Mouse (Mus musculus): ENCODE measurements around the gene Bend7.

Bend7 gene

DNA sequence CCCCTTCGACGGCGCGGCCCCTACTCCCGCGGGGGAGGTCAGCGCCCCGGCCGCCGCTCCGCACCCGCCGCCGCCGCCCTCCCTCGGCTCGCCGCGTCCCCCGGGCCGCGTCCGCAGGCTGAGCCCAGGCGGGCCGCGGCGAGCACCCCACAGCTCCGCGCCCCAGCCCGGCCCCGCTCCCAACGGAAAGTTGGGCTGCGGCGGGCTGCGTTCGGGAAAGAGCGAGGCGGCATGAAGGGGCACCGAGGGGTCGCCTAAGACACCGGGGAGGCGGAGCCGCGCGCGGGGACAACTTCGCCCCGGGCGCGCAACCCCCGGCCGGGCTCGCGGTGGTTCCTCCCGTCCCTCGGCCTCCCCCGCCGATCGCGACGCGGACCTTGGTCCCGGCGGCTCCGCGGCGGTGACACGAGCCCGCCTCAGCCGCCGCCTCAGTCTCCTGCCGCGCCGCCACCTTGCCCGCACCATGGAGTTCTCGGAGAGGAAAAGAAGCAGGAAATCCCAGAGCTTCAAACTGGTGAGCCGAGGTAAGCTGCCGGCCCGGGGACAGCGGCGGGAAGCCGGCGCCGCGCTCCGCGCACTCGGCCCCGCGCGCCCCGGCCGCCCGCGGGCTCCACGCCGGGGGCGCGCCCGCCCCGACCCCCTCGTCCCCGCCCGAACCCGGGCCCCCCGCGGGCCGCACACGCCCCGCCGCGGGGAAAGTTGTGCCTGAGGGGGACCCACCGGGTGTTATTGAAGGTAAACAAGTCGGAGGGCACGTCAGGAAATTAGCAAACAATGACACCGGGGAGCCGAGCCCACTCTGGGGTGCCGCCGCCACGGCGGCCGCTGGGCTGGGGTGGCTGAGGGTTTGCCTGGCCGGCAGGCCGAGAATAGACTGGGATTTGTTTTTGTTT is at the start of gene Bend7:
Bend7 (plus strand) TSS at position 63 of the 893 bp plus-strand sequence.
- DNase-seq (ENCODE audit: extremely low read depth, low read depth, low spot score), result no peak

- DNase-seq (ENCODE audit: extremely low read depth, low read depth, low spot score), result no peak
Measured at GRCm38 (mm10) chr2:4668626-4669025, 49.0 kb upstream of the Bend7 start.

- no peak for DNase-seq (ENCODE audit: extremely low read depth, low read depth, low spot score)
Measured at GRCm38 (mm10) chr2:4669701-4670100, 47.9 kb upstream of the Bend7 start.

DNA sequence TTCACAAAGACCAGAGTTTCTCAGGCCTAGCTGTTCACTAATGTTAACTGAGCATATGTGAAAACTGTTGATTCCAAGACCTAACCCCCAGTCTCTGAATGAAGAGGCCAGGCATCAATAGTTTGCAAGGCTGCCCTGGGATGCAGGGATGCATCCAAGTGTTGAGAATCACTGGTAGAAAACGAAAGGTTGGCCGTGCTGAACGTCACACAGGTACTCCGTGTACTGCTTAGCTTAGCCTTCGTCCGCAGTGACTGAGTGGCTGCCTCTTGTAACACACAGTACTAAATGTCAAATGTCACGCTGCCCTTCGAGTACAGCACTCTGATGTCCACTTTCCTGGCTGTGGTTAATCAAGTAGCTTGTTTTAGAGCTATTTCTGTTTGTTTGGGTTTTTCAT is 46.0 kb upstream of the Bend7 start:
- no peak for DNase-seq (ENCODE audit: extremely low read depth, low read depth, low spot score)

- DNase-seq (ENCODE audit: extremely low read depth, low read depth, low spot score), result no peak
Measured at GRCm38 (mm10) chr2:4679886-4680285, 37.7 kb upstream of the Bend7 start.

GRCm38 (mm10) chr2:4711262-4711661 is 6.4 kb upstream of the Bend7 start:
- DNase-seq (ENCODE audit: extremely low read depth, low read depth, low spot score), result no peak

- no peak for DNase-seq (ENCODE audit: extremely low read depth, low read depth, low spot score)
Measured at GRCm38 (mm10) chr2:4717081-4717768, 406 bp upstream of the Bend7 start.

- no peak for DNase-seq (ENCODE audit: extremely low read depth, low read depth, low spot score)
Measured at GRCm38 (mm10) chr2:4723088-4723487, 5.5 kb downstream of the Bend7 start.

DNA sequence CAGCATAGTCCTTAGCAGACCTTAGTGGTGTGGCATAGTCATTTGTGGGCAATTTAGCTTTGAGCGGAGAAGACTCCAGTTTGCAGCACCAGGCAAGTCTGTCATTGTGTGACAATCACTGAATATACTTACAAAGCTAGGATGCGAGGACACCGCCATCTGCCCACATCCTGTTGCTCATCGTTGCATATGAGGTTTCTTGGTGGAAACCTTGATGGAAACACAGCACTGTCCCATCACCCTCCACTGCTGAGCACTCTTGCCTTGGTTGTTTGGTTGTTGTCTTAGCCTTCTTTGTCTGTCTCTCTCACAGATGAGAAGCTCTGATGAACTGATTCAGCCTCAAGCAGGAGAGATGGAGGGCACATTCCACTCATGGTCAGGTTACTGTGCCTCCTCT is 12.5 kb downstream of the Bend7 start:
- no peak for DNase-seq (ENCODE audit: extremely low read depth, low read depth, low spot score)

DNA sequence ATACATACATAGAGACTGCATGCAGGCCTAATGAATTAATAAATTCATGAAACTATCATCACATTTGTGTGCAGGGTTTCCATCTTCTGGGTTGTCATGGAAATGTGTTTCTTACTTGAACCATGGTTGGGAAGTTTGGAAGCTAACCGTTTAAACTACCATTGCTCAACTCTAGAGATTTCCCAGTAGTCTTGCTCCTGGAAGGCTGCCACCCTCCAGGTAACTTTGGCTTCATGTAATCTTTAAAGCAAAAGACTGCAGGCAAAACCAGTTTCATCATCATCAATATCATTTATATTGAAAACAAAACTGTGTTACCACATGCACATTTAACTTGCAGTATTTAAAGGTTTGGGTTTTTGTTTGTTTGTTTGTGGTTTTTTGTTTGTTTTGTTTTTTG is 16.3 kb downstream of the Bend7 start:
- peak; percentile 50 for DNase-seq (ENCODE audit: extremely low read depth, low read depth, low spot score)

GRCm38 (mm10) chr2:4736095-4736797 is 18.6 kb downstream of the Bend7 start:
- DNase-seq (ENCODE audit: extremely low read depth, low read depth, low spot score), result no peak

GRCm38 (mm10) chr2:4736798-4737155 is 19.1 kb downstream of the Bend7 start:
- peak; percentile 40 for DNase-seq (ENCODE audit: extremely low read depth, low read depth, low spot score)

- no peak for DNase-seq (ENCODE audit: extremely low read depth, low read depth, low spot score)
Measured at GRCm38 (mm10) chr2:4751918-4752317, 34.3 kb downstream of the Bend7 start.

GRCm38 (mm10) chr2:4755716-4756115 is 38.1 kb downstream of the Bend7 start:
- DNase-seq (ENCODE audit: extremely low read depth, low read depth, low spot score), result no peak

DNA sequence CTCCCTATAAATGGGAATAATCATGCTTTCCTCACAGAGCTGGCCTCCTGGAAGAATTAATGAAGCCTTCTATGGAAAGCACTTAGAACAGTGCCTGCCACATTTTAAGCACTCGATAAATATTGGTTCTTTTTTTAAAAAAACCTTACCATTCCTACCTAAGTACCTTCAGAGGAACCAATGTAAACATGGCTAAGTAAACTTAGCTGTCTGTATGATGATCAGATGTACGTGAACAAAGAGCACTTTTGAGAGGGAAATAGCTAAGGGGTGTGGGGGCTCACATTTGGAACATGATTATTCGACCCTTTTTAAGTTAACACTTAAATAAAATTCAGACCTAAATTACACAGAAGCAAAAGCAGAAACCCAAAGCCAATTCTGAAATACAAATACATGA is 39.6 kb downstream of the Bend7 start:
- no peak for DNase-seq (ENCODE audit: extremely low read depth, low read depth, low spot score)

GRCm38 (mm10) chr2:4760741-4761140 is 43.1 kb downstream of the Bend7 start:
- no peak for DNase-seq (ENCODE audit: extremely low read depth, low read depth, low spot score)

GRCm38 (mm10) chr2:4761906-4762305 is 44.3 kb downstream of the Bend7 start:
- DNase-seq (ENCODE audit: extremely low read depth, low read depth, low spot score), result no peak

GRCm38 (mm10) chr2:4764071-4764470 is 46.4 kb downstream of the Bend7 start:
- DNase-seq (ENCODE audit: extremely low read depth, low read depth, low spot score), result no peak

GRCm38 (mm10) chr2:4770376-4770775 is 52.7 kb downstream of the Bend7 start:
- no peak for DNase-seq (ENCODE audit: extremely low read depth, low read depth, low spot score)

DNA sequence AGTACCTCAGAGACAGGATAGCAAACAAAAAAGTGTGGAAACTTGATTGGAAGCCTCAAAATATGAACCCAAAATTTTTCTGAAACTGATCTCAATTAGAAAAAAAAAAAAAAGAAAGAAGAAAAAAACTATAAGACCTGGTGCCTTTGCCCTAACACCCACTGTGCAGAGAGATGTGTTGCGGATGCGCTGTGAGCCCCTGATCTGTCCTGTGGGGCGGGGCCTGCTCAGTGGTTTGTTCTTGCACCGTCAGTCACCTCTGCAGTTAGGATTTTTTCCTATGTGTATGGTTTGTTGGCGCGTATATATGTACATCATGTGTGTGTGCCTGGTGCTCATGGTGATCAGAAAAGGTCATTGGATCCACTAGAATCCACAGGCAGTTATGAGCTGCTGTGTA is 56.3 kb downstream of the Bend7 start:
- DNase-seq (ENCODE audit: extremely low read depth, low read depth, low spot score), result no peak

- no peak for DNase-seq (ENCODE audit: extremely low read depth, low read depth, low spot score)
Measured at GRCm38 (mm10) chr2:4777291-4777690, 59.7 kb downstream of the Bend7 start.

GRCm38 (mm10) chr2:4781641-4782040 is 64.0 kb downstream of the Bend7 start:
- no peak for DNase-seq (ENCODE audit: extremely low read depth, low read depth, low spot score)
